Mouse (Mus musculus): ENCODE data around the gene Zfhx3. TPM values are rescaled to one million over a fixed set of nuclear protein-coding genes. Genes with fewer than 3 reads are reported as not detected.

The Zfhx3 gene
- polyA plus RNA-seq, 1 experiment: 17.1 TPM

DNA sequence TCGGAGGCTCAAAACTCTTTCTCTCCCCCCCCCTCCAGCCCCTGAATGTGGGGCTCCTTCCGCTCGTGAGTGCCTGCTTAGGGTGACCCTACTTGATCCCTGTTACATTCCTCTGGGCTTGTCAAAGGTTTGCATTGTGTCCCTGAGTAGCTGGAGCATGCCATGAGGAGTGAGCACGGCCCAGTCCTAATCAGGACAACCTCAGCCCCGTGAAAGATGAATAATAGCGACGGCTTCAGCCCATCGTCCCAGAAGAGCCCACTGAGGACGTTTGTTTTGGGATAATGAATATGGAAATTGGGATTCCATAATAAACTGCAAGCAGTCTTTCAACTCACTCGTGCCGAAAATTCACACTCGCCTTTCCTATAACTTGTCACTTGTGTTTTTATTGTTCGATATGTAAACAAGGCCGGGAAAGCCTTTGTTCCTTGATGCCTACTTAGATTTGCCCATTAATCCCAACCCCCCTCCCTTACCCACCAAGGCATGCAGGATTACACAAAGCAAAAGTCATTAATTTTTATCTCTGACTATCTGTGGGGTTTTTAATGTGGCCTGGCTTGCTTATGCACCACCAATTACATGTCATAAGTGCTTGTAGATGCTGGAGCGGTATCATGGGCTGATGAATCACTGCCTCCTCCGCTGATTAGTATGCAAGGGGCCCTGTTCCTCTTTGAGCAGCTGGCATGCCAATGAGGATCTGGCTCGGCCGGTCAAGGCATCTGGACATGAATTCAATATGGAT lies 512.3 kb downstream of the Zfhx3 start:
- no peak for TF ChIP-seq CTCF (IDR thresholded peaks at IDR 0.05; ENCODE audit: low read depth, low read length)
- no peaks in the 10 kb centered on the region for H3K4me1 ChIP-seq (ENCODE audit: control insufficient read depth, insufficient read depth, low read length)

DNA sequence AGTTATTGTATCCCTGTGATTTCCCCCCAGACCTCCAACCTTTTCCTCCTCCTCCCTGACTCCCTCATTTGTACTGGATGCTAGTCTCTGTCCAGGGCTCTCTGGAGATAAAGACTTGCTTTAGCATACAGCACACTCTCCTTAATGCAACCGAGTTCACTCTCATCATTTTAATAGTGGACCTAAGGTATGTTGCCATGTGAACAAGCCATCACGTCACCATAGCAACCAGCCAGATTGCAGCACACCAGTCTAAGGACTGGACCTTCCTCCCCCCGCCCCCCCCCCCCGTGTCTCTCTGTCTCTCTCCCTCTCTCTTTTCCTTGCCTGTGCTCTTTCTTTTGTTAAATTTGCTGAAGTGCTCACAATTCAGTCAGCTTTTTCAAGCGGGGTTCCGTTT lies 524.2 kb downstream of the Zfhx3 start:
- no peak for TF ChIP-seq POLR2A (IDR thresholded peaks at IDR 0.05; ENCODE audit: borderline replicate concordance, low read depth, low read length)
- TF ChIP-seq CTCF (IDR thresholded peaks at IDR 0.05; ENCODE audit: low read depth, low read length): no peak
- H3K4me1 ChIP-seq (ENCODE audit: control insufficient read depth, insufficient read depth, low read length): no peaks in the 10 kb centered on the region
- no peak overlapping the region for H3K4me3 ChIP-seq (ENCODE audit: insufficient read depth, low read length)
- H3K27ac ChIP-seq (ENCODE audit: insufficient read depth, low read depth, low read length): no peak overlapping the region

More for the DNA sequence above, 512.3 kb downstream of the Zfhx3 start:
- H3K27ac ChIP-seq (ENCODE audit: insufficient read depth, low read depth, low read length): no peak overlapping the region
- H3K4me3 ChIP-seq (ENCODE audit: insufficient read depth, low read length): no peak overlapping the region

DNA sequence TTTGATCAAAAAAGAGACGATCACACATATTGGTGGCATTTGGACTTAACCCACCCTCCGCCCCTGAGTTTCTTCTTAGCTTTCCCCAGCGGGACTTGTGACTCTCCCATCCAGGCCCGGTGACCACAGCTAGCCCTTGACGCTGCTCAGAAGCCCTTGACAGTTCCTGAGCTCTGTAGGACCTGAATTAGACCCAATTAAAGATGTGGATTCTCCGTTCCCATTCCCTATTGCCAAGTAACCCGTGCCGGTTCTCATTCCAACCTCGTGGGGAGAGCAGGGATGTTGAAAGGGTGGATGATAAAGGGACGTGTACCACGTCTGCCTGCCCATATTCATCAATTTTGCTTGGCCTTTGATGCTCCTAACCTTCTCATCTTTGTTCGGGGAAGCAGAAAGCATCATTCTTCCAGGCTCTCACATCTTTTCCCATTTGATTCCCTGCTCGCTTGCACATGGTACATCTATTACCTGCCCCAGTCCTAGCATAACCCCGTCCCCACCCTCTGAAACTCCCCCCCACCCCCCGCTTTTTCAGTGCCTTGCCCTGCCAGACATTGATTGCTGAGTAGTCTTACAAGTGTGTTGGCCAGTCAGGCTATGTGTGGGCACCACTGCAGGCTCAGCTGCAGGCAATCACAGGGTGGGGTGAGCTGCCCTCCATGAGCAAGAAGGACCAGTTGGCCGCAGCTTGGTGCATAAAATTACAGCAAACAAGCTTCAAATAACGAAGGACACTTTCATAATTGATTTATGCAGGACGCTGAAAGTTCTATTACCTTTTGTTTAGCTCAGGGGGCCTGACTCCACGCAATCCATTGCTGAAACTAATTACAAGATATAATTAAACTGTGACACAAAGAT lies 525.0 kb downstream of the Zfhx3 start:
- Histone ChIP-seq H3K4me3 (ENCODE audit: insufficient read depth, low read length) (no peak overlapping the region), H3K4me1 (ENCODE audit: control insufficient read depth, insufficient read depth, low read length) (no peaks in the 10 kb centered on the region), H3K27ac (ENCODE audit: insufficient read depth, low read depth, low read length) (no peak overlapping the region)
- TF ChIP-seq CTCF (IDR thresholded peaks at IDR 0.05; ENCODE audit: low read depth, low read length) (no peak), POLR2A (IDR thresholded peaks at IDR 0.05; ENCODE audit: borderline replicate concordance, low read depth, low read length) (no peak)

DNA sequence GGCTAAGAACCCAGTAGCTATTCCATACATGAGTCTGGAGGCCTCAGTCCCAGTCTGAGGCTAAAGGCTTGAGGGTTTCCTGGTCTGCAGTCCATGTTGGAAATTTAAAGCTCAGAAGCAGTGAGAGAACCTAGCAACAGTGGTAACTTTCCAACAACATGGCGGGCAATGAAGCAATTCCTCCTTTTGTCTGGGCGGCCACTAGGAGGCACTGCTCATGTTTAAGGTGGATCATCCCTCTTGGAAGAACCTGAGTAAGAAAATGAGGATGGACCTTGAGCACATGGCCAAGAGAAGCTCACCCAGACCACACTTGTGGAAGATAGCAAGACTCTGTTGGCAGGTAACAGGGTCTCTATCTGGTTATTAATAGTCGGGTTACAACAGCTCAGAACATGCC lies 527.8 kb downstream of the Zfhx3 start:
- Histone ChIP-seq H3K4me1 (ENCODE audit: control insufficient read depth, insufficient read depth, low read length) (no peaks in the 10 kb centered on the region), H3K4me3 (ENCODE audit: insufficient read depth, low read length) (no peak overlapping the region), H3K27ac (ENCODE audit: insufficient read depth, low read depth, low read length) (no peak overlapping the region)
- TF ChIP-seq CTCF (IDR thresholded peaks at IDR 0.05; ENCODE audit: low read depth, low read length) (no peak), POLR2A (IDR thresholded peaks at IDR 0.05; ENCODE audit: borderline replicate concordance, low read depth, low read length) (no peak)

DNA sequence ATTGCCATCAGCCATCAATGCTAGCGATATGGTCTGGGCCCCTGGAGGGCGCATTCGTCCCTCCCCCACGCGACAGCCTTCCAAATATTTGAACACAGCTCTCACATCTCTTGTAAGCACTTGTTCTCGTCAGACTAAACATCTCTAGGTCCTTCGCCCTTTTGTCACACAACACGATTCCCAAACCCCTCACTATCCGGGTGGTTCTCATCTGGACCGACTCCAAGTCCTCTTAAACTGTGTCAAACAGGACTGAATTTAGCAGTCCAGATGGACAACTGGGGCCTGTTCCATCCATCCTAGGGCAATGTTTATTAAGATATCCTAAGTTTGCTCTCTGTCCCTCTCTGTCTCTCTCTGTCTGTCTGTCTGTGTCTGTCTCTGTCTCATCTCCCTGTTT lies 532.1 kb downstream of the Zfhx3 start:
- H3K4me3 ChIP-seq (ENCODE audit: insufficient read depth, low read length): no peak overlapping the region
- H3K4me1 ChIP-seq (ENCODE audit: control insufficient read depth, insufficient read depth, low read length): no peaks in the 10 kb centered on the region
- no peak overlapping the region for H3K27ac ChIP-seq (ENCODE audit: insufficient read depth, low read depth, low read length)

DNA sequence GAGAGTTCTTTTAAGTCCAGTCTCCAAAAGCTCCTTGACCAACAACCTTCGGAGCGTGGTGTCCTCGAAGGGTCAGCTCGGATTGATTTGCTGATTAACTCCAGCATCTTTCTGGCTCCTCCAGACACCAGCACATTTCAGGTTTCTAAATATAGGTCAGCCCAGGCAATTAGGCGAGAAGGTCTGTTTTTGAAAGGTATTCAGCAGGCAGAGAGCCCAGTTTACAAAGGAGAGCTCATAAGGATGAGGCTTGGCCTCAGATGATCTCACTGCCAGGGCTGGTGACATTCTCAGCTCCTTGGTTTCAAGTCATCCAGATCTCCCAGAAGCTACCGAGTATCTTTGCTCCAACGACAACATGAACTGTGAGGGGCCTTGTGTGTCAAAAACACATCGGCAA lies 535.7 kb downstream of the Zfhx3 start:
- TF ChIP-seq CTCF (IDR thresholded peaks at IDR 0.05; ENCODE audit: low read depth, low read length) (no peak), POLR2A (IDR thresholded peaks at IDR 0.05; ENCODE audit: borderline replicate concordance, low read depth, low read length) (no peak)
- no peaks in the 10 kb centered on the region for H3K4me1 ChIP-seq (ENCODE audit: control insufficient read depth, insufficient read depth, low read length)
- no peak overlapping the region for H3K4me3 ChIP-seq (ENCODE audit: insufficient read depth, low read length)
- H3K27ac ChIP-seq (ENCODE audit: insufficient read depth, low read depth, low read length): no peak overlapping the region

More for the DNA sequence above, 532.1 kb downstream of the Zfhx3 start:
- TF ChIP-seq POLR2A (IDR thresholded peaks at IDR 0.05; ENCODE audit: borderline replicate concordance, low read depth, low read length) (no peak), CTCF (IDR thresholded peaks at IDR 0.05; ENCODE audit: low read depth, low read length) (no peak)

DNA sequence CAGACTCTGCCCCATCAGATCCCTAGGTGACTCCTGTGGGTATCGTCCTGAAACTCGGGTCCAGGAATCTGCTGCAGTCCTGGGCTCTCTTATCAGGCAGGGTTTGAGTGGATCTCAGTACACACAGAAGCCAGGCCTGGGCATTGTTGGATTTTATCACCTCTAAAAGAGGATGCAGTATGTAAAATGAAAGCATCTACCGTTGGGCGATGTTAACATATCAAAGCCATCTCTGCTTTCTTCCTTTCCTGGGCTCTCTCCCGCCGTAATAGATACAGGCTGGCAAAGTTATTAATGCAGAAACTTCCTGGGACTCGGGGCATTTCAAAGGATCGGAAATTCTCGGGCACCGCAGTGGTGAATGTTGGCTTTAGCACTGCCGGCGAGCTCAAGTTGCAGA lies 537.7 kb downstream of the Zfhx3 start:
- H3K27ac ChIP-seq (ENCODE audit: insufficient read depth, low read depth, low read length): no peak overlapping the region
- no peak for TF ChIP-seq CTCF (IDR thresholded peaks at IDR 0.05; ENCODE audit: low read depth, low read length)
- no peak for TF ChIP-seq POLR2A (IDR thresholded peaks at IDR 0.05; ENCODE audit: borderline replicate concordance, low read depth, low read length)
- H3K4me1 ChIP-seq (ENCODE audit: control insufficient read depth, insufficient read depth, low read length): no peaks in the 10 kb centered on the region
- no peak overlapping the region for H3K4me3 ChIP-seq (ENCODE audit: insufficient read depth, low read length)

DNA sequence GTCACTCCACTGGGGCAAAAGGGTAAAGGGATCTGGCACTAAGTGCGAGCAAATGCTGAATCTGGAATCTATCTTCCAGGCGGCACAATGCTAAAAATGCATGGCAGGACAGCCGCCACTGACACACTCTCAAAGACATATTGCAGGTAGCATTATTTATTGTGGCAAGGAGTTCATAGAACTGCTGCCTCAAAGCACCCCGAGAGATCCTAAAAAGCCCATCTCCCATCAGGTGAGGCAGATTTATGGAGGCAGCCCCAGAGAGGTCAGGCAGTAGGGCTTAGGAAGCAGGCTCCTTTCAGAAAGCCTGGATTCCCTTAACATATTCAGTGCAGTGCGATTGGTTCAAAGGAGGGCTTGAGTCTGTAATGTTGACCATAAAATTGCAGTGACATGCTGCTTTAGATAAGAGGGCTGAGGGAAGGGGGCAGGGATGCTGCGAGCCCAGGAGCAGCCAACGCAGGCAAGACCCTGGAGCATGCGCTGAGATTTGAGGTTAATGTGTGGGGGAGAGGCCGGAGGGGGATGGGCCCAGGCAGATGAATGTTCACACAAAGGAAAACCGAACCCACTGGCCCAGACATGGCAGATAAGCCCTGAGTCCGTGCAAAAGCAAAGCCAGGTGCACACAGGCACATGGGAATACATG lies 538.8 kb downstream of the Zfhx3 start:
- no peak overlapping the region for H3K4me3 ChIP-seq (ENCODE audit: insufficient read depth, low read length)
- TF ChIP-seq CTCF (IDR thresholded peaks at IDR 0.05; ENCODE audit: low read depth, low read length): no peak
- no peak for TF ChIP-seq POLR2A (IDR thresholded peaks at IDR 0.05; ENCODE audit: borderline replicate concordance, low read depth, low read length)
- no peak overlapping the region for H3K27ac ChIP-seq (ENCODE audit: insufficient read depth, low read depth, low read length)
- no peaks in the 10 kb centered on the region for H3K4me1 ChIP-seq (ENCODE audit: control insufficient read depth, insufficient read depth, low read length)

DNA sequence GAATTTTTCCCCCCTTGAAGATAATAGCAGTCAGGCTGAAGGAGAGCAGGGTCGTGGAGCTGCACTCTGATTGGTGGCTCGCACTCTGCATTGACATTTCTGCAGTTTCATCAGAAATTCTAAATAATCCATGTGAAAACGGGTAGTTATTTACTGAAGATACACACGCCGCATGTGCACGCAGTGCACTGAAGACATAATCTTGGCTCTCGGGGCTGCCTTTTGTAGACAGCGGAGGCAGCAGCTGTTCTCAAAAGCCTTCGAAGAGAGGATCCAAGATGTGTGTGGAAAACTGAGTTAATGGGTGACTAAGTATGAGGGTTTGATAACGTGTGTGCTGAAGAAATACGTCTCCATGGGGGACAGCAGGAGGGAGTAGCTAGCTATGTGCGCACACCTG lies 553.7 kb downstream of the Zfhx3 start:
- H3K27ac ChIP-seq (ENCODE audit: insufficient read depth, low read depth, low read length): no peak overlapping the region
- no peak for TF ChIP-seq POLR2A (IDR thresholded peaks at IDR 0.05; ENCODE audit: borderline replicate concordance, low read depth, low read length)
- TF ChIP-seq CTCF (IDR thresholded peaks at IDR 0.05; ENCODE audit: low read depth, low read length): no peak

DNA sequence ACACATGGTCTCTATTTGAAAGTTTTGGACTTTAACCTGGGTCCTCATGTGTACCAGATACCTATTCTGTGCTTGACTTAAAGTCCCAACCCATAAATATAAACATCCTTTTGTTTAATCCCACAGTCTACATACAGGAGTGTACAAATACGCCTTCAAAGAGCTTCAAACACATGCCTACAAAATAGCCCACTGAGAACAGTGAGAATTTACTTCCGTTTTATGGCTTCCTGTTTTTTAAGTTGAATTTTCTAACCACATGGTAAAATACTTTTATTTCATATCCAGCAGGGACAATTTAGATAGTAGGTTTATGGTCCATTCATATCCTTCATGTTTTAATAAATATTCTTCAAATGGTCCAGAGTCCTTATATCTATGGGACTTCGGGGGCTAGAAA lies 564.3 kb downstream of the Zfhx3 start:
- Histone ChIP-seq H3K4me1 (ENCODE audit: control insufficient read depth, insufficient read depth, low read length) (no peaks in the 10 kb centered on the region), H3K27ac (ENCODE audit: insufficient read depth, low read depth, low read length) (no peak overlapping the region), H3K4me3 (ENCODE audit: insufficient read depth, low read length) (no peak overlapping the region)
- TF ChIP-seq CTCF (IDR thresholded peaks at IDR 0.05; ENCODE audit: low read depth, low read length) (no peak), POLR2A (IDR thresholded peaks at IDR 0.05; ENCODE audit: borderline replicate concordance, low read depth, low read length) (no peak)

More for the DNA sequence above, 553.7 kb downstream of the Zfhx3 start:
- no peaks in the 10 kb centered on the region for H3K4me1 ChIP-seq (ENCODE audit: control insufficient read depth, insufficient read depth, low read length)
- H3K4me3 ChIP-seq (ENCODE audit: insufficient read depth, low read length): no peak overlapping the region
